Mouse (Mus musculus): ENCODE data around the gene Coro2b. TPM values are rescaled to one million over a fixed set of nuclear protein-coding genes. Genes with fewer than 3 reads are reported as not detected.

The Coro2b gene
- total RNA-seq, 2 experiments from 2014 or later = 238 TPM

DNA sequence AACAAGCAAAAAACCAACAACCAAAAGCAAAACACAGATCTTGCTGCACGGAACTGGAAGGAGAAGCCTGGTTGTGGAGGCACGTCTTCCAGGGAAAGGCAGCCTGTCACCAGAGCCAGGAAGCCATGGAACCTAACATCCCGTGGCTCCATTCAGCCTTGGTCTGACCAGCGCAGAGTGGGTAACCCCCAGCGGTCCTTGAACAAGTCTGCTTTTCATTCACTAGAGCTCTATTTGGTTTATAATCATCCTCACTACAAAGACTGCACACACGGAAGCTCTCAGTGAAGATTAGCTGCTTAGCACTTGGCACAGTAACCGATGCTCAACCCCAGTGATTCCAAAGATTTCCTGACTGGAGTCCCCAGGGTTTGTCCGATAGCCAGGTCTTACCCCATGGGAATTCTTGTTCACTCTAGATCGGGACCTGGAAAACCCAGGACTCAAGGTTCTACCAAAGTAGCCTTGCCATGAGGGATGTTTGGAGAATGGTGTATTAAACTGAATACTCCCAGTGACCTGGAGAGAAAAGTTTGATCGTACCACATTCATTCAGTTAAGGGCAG lies 154.2 kb downstream of the Coro2b start:
- DNase-seq = no peak

DNA sequence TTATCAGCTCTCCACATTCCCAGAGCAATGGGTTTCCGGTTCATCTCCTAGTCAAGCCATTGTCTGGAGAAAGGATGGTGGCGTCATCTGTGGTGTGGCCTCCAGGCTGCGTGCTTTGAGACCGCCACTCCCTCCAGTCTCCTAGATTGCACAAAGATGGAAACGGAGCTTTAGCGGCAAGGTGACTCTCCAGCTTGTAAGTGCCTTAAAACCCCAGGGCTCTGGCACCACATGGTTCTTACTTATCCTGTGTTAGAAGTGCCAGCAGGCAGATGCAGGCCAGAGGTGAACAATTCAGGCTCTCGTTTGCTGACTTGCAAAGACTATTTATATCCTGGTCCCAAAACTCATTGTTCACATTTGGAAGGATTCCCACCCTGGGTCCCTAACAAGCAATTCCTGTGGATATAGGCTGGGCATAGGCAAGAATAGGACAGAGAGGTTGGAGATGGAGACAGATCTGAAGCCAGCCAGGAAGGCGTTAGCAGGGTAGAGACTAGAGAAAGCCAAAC lies 155.4 kb downstream of the Coro2b start:
- no peak for DNase-seq

DNA sequence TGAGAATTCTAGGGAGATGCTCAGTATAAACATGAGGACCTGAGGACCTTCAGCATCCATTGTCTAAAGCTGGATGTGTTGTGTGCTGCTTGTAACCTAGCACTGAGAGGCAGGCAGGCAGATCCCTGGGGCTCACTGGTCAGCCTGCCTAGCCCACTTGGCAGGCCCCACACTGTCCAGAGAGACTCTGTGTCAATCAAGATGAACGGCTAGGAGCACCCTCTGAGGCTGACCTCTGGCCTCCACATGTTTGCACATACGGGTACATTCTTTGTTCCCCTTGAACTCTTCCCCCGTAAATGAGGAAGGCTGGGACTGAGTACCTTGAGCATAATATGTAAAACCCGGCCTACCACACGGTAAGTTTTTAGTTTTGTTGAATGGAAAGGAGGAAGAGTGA lies 156.5 kb downstream of the Coro2b start:
- DNase-seq = no peak

DNA sequence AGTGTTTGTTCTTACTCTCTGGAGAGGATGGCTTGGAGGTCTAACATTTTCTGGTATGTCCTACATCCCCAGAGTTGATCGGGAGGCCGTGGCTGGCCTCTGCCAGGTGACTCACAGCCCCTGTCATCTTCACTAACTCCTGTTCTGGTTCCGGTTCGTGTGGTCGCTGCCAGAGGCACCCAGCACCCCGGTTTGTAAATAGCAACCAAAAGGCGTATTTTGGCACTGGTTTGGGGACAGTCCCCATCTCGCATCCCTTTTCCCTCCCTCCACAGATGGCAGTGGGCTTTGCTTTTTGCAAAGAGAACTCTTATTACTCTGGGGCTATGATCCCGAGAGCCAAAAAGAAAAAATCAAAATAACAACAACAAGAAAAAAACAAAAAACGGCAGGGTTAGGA lies 158.9 kb downstream of the Coro2b start:
- DNase-seq = peak; percentile 49 to 60

DNA sequence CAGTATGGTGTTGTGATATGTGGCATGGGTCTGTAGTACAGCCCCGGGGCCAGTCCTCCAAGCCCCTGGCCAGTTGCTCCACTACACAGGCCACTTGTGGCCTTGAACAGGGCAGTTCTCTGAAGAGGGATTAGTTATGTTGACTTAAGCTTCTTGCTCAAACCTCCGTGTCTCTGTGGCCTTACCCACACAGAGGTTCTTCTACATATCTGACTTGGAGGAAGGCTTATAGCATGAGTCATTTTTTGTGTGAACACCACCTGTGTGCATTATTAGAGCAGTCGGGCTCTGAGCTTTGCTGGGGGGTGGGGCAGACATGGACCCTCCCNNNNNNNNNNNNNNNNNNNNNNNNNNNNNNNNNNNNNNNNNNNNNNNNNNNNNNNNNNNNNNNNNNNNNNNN lies 162.6 kb downstream of the Coro2b start:
- DNase-seq = no peak

DNA sequence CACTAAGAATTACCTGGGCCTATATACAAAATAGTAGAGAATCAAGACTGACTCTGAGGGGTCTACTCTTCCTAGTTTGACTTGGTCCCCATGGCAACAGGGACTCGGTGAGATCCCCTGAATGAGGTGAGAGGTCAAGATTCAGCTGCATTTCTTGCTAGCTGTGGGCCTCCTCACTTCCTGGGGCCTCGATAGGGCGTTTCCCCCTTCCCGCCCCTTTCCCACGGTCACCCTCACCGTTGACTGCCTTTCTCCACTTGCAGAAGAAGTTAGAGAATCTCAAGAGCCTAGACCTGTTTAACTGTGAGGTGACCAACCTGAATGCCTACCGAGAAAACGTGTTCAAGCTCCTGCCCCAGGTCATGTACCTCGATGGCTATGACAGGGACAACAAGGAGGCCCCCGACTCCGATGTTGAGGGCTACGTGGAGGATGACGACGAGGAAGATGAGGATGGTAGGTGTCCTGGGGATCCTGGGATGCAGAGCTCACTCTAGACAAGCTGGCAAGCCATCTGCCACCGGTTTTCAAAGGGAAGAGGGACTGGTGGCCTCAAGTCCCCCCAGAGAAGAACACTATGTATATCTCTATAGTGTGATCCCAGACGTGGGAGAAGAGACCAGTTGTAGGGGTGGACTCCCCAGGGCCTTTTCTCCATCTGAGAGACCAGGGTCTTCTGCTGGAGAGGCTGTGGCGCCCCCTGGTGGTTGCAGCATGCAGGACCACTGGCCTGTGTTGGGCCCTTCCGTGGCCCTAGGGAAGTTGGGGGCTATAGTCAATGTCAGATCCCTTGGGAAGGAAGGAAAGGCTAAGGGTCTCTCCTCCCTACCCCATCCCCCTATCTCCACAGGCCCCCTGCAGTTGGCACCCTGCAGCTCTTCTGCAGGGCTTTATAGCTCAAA lies 163.4 kb downstream of the Coro2b start:
- DNase-seq = peak; percentile 56 to 57

DNA sequence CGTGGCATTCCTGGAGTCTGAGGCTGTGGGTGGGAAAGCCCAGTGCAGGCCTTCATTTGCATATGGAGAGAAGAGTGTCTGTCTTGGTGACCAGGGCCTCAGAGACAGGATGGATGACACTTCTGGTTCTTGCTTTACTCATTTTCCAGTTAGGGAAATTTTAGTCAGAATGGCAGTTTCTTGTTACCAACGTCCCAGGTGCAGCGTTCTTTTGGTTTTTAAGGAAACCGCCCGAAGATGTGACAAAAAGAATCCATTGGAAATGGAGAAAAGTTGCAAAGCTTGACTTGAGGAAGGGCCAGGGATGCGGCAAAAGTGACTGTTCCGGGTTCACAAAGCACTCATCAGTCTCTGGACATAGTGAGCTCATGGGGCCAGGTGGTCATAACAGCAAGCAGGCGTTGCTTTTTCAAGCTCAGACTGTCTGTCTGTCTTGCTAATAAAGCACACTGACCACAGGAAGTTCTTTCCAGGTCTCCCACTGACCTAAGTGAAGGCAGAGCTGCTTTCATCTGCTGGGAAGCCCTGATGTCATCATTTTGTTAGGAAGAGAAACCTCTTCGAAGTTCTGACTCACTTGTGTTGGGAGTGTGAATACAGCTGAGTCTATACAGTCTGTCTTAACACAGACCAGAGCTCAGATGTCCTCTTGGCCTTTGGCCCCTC lies 164.2 kb downstream of the Coro2b start:
- no peak for DNase-seq

DNA sequence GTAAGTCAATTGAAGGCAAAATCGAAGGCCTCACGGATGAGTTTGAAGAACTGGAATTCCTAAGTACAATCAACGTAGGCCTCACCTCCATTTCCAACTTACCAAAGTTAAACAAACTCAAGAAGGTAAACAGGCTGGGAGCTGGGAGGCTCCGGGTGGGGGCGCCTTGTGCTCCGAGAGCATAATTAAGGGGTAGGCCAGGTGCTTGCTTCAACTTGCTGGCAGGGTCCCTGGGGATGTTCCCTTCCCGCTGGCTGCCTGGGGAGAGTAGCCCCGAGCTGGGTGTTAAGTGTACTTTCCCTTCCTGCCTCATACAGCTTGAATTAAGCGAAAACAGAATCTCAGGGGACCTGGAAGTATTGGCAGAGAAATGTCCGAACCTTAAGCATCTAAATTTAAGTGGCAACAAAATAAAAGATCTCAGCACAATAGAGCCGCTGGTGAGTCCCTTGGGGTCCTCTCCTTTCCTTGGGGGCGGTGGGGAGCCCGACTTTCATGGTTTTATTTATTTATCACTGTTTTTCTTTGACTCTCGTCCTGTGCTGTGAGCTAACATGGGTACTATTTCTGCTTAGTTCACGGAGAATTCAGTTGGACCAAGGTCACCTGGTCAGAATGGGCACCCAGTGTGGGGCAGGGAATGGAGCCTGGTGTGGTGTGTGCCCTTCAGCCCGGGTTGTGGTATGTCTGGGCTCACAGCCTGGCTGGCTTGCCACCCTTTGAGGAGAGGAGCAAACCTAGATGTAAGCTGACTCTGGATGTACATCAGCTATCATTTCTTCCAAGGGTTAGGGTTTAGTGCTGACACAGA lies 164.9 kb downstream of the Coro2b start:
- DNase-seq = no peak

DNA sequence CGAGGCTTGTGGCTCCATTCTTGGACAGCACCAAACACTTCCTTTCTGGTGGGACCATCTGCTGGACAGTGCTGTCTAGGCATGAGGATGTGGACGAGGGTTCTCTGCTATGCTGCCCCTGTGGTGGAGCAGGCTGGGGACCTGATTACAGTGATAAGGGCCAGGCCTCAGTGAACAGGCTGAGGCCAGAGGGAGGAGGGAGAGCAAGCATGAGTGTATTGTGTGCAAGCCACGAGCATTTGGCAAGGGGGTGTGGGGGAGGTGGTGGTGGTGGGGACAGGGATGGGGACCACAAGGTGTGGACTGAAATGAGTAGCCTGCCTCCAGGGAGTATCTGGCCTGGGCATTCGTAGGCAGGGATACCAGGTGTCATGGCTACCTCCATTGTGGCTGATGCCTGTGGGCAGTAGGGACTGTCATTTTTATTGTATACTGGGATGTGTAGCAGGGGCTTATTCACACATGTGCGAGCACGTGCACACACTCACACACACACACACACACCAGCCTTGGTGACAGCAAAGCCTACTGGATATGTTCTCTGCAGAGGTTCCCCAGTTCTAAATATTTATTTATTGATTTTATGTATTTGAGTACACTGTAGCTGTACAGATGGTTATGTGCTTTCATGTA lies 166.1 kb downstream of the Coro2b start:
- no peak for DNase-seq

DNA sequence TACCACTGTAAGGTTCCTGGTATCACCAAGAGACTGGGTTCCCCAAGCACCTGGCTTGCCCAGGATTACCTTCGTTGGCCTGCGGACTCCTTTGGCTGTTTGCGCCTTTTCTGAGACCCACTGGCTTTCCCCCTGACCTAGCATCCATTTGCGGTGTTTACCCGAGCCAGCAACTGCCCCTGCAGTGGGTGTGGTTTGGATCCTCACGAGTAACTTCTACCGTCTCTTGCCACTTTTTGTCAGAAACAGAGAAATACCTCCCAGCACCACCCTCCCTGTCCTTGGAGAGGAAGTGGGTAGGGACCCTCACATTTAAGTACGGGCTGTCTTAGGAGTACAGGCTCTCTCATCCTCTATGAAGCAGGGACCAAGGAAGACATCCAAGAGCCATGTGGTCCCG lies 166.7 kb downstream of the Coro2b start:
- no peak for DNase-seq

Other genes starting within 250 kb of the Coro2b start
- gene Anp32a, start 195.8 kb downstream of the Coro2b start, total RNA-seq (2021) = 100 to 1,000 TPM; 334 to 351 TPM
- gene Itga11, start 140.8 kb upstream of the Coro2b start, total RNA-seq (2021) = 1 to 10 TPM; 3.8 to 3.9 TPM

All from layer of hippocampus, postnatal 36 days (tissue).